ENCODE assay signal across 19 mouse cellular contexts in the genomic region with DNA sequence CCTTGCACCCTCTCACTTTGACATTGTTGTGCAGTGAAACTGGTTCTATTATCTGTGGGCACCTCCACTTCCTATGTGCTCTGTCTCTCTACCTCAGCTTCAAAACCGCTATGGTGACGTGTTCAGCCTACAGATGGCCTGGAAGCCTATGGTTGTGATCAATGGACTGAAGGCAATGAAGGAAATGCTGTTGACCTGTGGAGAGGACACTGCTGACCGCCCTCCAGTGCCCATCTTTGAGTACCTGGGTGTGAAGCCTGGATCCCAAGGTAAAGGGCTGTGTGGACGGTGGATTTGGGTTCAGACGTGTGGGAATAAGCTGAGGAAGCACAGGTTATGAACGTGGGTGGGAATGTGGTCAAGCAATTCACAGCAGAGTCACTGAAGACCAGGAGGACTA. TPM values are rescaled to one million over a fixed set of nuclear protein-coding genes. Genes with fewer than 3 reads are reported as not detected.
"Had no signal": no experiment of that assay in that cellular context is flagged by ENCODE, and none has a peak within 500 bp of the region (broad histone marks: within the 10 kb centered on the region; RNA-seq: fewer than 3 reads in every experiment).

No protein-coding gene starts in this region.

RNA-seq across cellular contexts. Expression of a gene that starts 20.3 kb away (rescaled TPM):
- total RNA-seq: megakaryocyte, adult 5-6 weeks; megakaryocyte-erythroid progenitor cell, adult 5-6 weeks had no signal
- polyA plus RNA-seq: lung, embryonic 14.5 days; lung, embryonic 16.5 days; midbrain, embryonic 10.5 days; midbrain, embryonic 12.5 days; midbrain, embryonic 14.5 days; midbrain, embryonic 16.5 days; myocyte; neural tube, embryonic 11.5 days; neural tube, embryonic 13.5 days; neural tube, embryonic 15.5 days; small intestine, adult 2 months; stomach, embryonic 14.5 days; testis, adult 2 months; urinary bladder, adult 2 months had no signal

RNA-seq across cellular contexts. Expression of a gene that starts 46.5 kb away (rescaled TPM):
- total RNA-seq: megakaryocyte, adult 5-6 weeks; megakaryocyte-erythroid progenitor cell, adult 5-6 weeks had no signal
- polyA plus RNA-seq: lung, embryonic 14.5 days; midbrain, embryonic 10.5 days; midbrain, embryonic 12.5 days; midbrain, embryonic 14.5 days; midbrain, embryonic 16.5 days; myocyte; neural tube, embryonic 11.5 days; neural tube, embryonic 13.5 days; neural tube, embryonic 15.5 days; stomach, embryonic 14.5 days; testis, adult 2 months; urinary bladder, adult 2 months had no signal

RNA-seq across cellular contexts. Expression of a gene that starts 59.7 kb away (rescaled TPM):
- total RNA-seq: megakaryocyte, adult 5-6 weeks; megakaryocyte-erythroid progenitor cell, adult 5-6 weeks had no signal
- polyA plus RNA-seq: liver, embryonic 15.5 days; lung, embryonic 14.5 days; lung, embryonic 16.5 days; midbrain, embryonic 10.5 days; midbrain, embryonic 12.5 days; midbrain, embryonic 14.5 days; midbrain, embryonic 16.5 days; myocyte; neural tube, embryonic 11.5 days; neural tube, embryonic 13.5 days; neural tube, embryonic 15.5 days; small intestine, adult 2 months; stomach, embryonic 14.5 days; stomach, embryonic 16.5 days; testis, adult 2 months; thymus, adult 2 months; urinary bladder, adult 2 months had no signal
